Mouse (Mus musculus) common myeloid progenitor, adult 5-6 weeks (primary cell): ENCODE results near the gene Arpc3. TPM values are rescaled to one million over a fixed set of nuclear protein-coding genes. Genes with fewer than 3 reads are reported as not detected.

Experiments
- ATAC-seq: replicated peaks from 2 replicates; pipeline ENCODE4 v1.8.0; 2016; ENCODE audit warnings: low read depth, mild to moderate bottlenecking, moderate TSS enrichment, inconsistent platforms; ENCODE audit not compliant: poor library complexity, severe bottlenecking
- total RNA-seq: library from RNA; stranded (forward); fragments of 200-1000, 187-1606 nt; gene quantifications from 2 replicates; pipeline ENCODE4 v1.2.3, GENCODE M21; 2017

The Arpc3 gene
- 661 and 743 TPM in 2 replicates for total RNA-seq

DNA sequence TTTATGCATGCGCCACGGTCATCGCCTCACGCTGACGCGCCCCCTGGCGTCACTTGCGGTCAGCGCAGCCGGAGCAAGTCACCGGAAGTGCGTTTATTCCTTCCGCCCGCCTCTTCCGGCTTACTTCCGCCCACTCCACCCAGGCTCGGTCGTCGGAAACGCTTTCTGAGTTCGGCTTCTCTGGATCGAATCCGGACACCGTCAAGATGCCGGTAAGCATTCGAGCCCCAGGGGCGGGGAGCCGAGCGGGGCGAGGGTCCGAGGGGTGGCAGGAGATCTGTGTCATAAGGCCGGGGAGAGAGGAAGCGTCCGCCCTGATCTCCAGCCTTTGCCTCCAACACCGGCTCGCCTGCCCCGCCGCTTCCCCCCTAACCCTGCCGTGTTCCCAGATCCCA lies at the start of gene Arpc3:
Gene Arpc3 (plus strand): TSS at position 93 of the 395 bp plus-strand sequence.
- peak; percentile 91 for ATAC-seq

- ATAC-seq, result 0 out of 2 replicates have a peak, but pooled peaks have one; percentile 21
Observed at GRCm38 (mm10) chr5:122342874-122343273, 48.8 kb upstream of the Arpc3 start.

GRCm38 (mm10) chr5:122343768-122344167 lies 47.9 kb upstream of the Arpc3 start:
- peak; percentile 58 for ATAC-seq

DNA sequence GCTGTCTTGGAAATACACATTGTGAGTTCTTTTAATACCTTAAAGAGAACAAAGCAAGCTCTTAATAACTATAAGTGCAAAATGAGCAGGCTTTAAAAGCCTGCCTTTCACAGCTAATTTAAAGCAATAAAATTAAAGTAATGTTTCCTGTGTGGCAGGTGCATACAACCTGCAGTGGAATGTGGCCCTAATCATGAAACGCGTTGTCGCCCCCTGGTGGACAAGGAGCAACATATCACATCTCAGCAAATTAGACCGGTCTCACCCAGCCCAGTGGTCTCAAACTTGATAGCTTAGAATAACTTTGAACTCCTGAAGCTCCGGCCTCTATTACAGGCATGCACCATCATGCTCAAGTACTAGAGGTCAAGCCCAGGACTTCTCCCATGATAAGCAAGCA lies 47.4 kb upstream of the Arpc3 start:
- peak; percentile 90 for ATAC-seq

DNA sequence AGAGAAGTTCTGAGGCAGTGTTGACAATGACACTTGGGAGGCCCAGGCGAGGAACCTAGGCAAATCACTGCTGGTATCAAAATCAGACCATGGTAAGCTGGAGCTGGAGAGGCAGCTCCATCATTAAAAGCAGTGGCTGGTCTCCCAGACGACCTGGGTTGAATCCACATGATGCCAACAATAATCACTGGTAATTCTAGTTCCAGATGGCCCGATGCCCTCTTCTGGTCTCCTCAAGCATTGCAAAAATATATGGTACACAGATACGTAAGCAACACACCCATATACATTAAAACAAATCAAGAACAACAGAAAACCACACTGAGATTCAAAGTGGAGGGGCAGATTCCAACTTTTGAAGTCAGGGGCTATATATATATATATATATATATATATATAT lies 45.9 kb upstream of the Arpc3 start:
- ATAC-seq, result no peak

- ATAC-seq, result peak; percentile 99
Observed at GRCm38 (mm10) chr5:122353807-122354491, 37.7 kb upstream of the Arpc3 start, which contains the start of the genes Rad9b and Vps29. TSS of gene Rad9b (minus strand) at chr5:122354233. TSS of gene Vps29 (plus strand) at chr5:122354369.

DNA sequence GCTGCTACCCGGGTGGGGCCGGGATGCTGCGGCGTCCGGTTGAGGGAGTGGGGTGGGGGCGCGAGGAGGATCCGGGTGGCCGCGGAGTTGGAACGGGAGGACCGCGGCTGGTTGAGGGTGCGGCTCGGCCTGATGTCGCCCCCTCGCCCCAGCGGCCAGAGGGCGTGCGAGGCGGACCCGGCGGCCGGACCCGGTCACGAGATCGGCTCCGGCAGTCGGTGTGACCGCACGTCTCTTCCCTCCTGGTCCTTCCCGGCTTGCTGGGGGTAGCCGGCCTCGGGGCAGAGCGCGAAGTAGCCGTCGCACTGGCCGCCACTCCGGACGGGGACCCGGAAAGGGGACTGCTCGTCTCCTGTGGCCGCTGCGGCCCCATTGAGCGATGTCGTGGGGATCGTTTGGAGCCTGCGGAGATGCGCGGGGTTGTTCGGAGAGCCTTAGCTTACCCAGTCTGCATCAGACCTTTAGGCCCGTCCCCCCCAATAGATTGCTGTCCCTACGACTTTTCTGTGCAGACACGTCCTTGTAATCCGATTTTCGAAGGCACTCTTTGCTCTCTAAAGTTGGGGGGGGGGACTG lies 37.1 kb upstream of the Arpc3 start:
- ATAC-seq, result peak; percentile 35; the same call in 1 of the 2 replicates

GRCm38 (mm10) chr5:122371591-122372191 lies 20.0 kb upstream of the Arpc3 start, which contains the start of gene Gpn3:
TSS of gene Gpn3 (plus strand) at chr5:122371876.
- peak; percentile 50 for ATAC-seq

DNA sequence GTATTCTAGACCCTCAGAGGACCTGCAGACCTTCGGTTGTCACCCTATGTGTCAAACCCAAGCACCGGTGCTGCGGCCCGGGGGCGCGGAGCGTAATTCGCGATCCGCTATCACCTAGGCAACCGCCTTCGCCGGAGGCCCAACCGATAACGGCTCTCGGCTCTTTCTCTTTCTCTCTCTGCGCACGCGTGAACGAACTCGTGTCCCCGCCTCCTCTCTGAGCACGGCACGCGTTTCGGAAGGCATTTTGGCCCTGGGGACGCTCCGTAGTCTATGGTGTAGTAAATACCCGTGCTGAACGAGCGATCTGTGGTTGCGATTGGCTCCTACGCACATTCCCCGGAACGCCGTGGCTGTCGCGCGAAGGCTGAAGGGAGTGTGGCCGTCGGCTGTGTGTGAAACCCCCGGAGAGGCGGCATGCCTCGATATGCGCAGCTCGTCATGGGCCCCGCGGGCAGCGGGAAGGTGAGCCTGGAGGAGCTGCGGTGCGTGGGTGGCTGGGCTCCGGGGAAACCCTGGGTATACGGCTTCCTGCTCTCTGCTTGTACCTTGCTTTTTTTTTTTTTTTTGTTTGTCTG lies 19.4 kb upstream of the Arpc3 start, which contains the start of gene Fam216a:
Gene Fam216a (minus strand): TSS at position 173 of the 578 bp plus-strand sequence.
- ATAC-seq, result peak; percentile 94

GRCm38 (mm10) chr5:122372878-122373277 lies 18.8 kb upstream of the Arpc3 start:
- no peak for ATAC-seq

GRCm38 (mm10) chr5:122377101-122377833 lies 14.4 kb upstream of the Arpc3 start:
- no peak for ATAC-seq

DNA sequence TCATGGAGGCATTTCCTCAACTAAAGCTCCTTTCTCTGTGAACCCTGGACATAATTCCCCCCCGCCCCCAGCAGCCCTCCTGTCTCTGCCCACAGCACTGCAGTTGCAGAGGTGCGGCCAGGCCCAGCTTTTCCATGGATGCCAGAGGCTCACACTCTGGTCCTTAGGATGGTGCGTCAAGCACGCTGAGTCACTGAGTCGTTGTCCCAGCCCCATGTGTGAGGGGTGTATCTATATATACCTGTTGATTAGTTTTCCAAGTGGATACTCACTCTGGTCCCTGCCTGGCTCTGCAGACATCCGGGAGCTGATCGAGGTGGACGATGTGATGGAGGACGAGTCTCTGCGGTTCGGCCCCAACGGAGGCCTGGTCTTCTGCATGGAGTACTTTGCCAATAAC lies 13.5 kb upstream of the Arpc3 start:
- ATAC-seq, result no peak

DNA sequence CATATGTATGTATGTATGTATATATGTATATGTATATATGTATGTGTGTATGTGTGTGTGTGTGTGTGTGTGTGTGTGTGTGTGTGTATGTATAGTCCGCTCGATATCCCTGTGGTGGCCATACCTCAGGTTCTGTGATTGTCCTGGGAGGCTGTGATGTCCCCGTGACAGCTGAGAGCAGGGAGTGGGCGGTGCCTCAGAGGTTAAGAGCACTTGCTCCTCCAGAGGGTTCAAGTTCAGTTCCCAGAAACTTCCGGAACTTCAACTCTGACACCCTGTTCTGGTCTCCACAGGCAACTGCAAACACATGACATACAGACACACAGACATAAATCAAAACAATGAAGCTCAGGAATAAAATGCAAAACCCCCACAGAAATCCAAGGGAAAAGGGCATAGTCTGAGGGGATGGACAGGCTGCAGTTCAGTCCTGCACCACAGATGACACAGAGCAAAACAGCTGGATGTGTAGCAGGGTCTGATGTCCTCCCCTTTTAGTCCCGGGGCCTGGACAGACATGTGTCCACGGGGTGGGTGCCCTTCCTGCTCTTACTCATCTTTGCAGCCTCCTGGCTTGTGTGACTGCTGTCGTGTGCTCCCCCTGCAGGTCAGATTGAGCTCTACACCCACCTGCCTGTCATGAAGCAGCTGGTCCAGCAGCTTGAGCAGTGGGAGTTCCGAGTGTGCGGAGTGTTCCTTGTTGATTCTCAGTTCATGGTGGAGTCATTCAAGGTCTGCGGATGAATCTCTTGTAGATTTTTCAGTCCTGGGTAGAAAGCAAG lies 12.1 kb upstream of the Arpc3 start:
- peak; percentile 96 for ATAC-seq

DNA sequence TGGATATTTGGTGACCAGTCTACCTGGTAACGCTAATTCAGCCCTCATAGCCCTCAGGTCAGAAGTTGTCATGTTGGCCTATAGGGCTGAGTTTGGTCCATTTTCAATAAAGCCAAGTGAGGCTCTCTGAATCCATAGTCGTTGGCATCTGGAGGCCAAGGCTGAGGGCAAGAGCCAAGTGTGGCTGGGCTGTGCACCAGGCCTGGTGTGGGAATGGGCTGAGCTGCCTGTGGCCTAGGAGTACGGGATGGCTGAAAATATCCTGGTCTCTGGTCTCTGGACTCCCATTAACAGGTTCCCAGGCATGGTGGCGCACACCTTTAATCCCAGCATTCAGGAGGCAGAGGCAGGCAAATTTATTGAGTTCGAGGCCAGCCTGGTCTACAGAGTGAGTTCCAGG lies 1.7 kb upstream of the Arpc3 start:
- no peak for ATAC-seq

DNA sequence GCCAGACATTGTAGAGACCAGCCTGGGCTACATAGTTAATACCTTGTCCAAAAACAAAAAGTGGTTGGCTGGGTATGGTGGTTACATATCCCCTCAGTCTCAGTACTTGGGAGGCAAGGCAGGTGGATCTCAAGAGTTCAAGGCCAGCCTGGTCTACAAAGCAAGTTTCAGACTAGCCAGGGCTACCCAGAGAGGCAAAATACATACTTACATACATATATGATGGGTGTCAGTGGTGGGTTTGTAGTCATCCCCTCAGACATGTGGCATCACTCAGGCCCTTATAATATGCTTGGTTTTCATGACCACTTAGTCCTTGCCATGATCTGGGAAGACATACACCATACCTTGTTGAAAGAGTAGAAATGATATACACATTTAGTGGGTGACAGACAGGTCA lies 1.0 kb upstream of the Arpc3 start:
- no peak for ATAC-seq

DNA sequence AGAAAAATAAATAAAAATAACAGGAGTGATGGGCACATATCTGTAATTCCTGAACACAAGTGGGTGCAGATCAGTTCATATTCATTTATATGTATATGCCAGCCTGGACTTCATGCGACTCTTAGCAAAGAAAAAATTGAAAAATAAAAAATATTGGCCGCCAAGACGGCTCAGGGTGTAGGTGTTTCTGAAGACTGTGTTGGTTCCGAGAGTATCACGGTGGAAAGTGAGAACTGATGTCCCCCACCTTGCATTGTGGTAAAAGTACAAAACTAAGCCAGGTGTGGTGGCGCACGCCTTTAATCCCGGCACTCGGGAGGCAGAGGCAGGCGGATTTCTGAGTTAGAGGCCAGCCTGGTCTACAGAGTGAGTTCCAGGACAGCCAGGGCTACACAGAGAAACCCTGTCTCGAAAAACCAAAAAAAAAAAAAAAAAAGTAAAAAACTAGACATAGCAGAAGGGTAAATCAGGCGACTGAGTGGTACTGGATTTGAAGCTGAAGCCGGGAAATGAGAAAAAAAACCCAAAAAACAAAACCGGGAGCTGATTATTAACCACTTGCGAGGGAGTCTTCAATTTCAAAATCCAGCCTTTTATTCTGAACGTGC lies 396 bp upstream of the Arpc3 start:
- ATAC-seq, result no peak

- peak; percentile 34 for ATAC-seq
Observed at GRCm38 (mm10) chr5:122392227-122393004, 738 bp downstream of the Arpc3 start.

- peak; percentile 53; the same call in 1 of the 2 replicates for ATAC-seq
Observed at GRCm38 (mm10) chr5:122393887-122394286, 2.2 kb downstream of the Arpc3 start.
